Mouse (Mus musculus) liver, adult (tissue): ENCODE data around the gene Itga1.

Source experiments
- GATA4 ChIP-seq: IDR thresholded peaks from 2 replicates; pipeline ENCODE4 v1.6.1; 2014; ENCODE audit warnings: mild to moderate bottlenecking, low read length; ENCODE audit not compliant: insufficient replicate concordance

Gene Itga1

DNA sequence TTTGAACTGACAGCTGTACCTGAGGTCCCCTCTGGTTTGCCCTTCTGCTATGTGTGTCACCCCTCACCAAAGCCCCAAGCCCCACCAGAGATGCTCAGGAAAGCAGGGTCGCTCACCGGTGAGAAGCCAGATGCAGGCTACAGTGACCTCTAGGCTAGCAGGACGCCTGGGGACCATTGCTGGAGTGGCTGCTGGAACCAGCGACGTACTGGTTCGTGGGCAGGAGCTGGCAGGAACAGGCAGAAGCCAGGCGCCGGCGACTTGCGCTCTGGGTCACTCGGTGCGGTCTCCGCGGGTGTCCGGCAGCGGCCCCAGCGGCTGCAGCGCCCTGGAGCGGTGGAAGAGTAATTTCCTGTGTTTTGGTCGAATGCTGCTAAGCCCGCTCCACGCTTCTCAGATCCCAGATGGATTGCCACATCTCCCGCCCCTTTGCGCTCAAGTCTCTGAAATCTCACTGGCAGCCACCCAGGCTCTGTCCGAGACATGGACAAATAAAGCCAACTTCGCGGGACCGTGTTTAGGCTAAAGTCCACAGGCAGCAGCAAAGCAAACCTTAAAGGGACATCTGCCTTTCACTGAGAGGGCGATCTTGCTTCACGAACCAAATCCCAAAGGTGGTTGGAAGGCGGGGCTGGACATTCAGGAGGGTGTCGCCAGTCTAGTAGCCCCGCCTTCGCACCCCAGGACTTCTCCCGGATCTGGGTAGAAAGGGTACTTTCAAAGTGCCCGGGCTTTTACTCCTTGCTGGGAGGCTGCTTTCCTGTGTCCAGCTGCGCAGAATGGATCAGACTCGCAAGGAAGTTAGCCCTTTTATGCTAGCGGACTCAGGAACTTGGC lies at the start of gene Itga1, which contains the start of gene Gm49395:
Itga1 (minus strand) TSS at position 610 of the 837 bp plus-strand sequence.
Gm49395 (minus strand) TSS at position 567 of the 837 bp plus-strand sequence.
- TF ChIP-seq GATA4: peak; percentile 66; the same call in 1 of the 2 replicates

DNA sequence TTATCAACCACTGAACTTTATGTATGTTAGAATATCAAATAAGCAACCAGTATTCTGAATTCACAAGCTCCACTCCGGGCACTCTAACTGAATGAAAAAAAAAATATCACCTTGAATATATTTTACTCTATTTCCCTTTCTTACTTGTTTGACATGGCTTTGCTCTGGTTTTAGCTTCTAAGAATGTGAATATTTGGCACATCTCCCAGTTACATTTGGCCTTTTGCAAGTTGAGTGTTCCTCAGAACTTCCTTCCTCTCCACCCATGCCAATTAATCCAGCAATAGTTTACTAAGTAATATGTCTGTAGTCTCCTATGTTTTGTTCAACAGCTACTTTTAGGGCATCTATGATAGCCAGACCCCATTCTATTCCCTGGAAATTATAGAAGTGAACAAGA lies 48.8 kb upstream of the Itga1 start:
- TF ChIP-seq GATA4: no peak

DNA sequence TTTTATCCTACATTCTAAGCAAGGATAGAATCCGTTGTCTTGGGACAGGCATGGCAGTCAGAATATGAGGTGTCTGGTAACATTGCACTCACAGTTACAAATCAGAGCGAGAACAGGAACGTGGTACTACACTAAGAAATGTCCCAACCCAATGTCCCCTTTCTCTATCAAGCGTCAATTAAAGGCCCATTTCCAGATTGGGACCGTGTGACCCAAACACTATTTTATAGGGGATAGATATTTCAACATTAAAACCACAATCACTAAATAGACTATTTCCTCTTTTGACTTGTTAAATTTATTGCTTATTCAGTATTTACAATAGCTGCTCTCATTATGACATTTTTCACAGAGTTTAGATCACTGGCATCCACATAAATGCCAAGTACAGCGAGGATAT lies 48.1 kb upstream of the Itga1 start:
- no peak for TF ChIP-seq GATA4

DNA sequence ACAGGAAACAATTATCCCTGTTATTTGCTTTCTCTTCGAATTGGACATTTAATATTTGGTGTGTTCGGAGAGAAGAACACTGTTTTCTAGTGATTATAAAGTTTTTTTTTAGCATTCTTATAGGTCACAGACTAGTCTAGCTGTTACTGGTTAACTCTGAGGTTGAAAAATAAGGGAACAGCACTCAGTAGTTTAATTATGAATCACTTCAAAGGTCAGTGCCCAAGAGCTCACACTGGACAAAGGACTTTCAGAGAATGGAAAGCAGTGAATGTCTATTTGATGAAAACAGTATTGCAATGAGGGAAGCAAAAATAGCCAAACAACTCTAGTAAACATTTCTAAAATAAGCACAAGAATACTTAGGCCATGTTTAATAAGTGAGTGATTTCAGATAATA lies 41.8 kb upstream of the Itga1 start:
- TF ChIP-seq GATA4: no peak

DNA sequence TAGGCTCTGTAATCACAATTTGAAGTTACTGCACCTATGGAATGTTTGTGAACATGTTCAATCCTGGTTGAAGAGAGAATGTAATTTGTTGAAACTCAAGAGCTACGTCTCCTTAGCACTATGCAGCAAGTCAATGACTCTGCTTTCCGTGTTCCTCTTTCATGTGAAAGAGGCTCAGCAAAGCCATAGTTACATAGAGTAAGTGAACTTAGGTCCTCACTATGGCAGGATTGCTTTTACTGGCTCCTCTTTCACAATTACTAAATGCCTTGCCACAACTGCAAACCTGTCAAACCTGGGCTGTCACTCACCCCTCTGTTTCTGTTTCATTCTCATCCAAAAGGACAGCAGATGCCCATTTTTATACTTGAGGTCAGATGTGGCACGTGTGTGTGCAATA lies 40.3 kb upstream of the Itga1 start:
- no peak for TF ChIP-seq GATA4

DNA sequence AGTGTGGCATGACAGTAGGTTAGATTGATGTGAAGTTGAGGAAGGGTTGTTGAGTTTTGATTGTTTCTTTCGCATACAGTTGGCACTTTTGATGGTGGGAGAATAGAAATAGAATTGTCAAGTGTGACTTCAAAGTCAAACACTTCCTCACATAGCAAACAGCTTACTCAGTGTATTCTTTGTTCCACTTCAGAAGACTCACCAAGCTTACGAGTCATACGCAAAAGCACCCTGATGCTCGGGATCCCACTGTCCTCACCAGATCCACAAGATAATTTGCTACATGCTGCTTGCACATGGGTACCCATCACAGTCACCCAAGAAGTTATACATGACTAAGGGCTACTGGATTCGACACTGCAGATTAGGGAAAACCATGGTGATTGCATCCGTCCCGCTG lies 36.7 kb upstream of the Itga1 start:
- TF ChIP-seq GATA4: no peak

DNA sequence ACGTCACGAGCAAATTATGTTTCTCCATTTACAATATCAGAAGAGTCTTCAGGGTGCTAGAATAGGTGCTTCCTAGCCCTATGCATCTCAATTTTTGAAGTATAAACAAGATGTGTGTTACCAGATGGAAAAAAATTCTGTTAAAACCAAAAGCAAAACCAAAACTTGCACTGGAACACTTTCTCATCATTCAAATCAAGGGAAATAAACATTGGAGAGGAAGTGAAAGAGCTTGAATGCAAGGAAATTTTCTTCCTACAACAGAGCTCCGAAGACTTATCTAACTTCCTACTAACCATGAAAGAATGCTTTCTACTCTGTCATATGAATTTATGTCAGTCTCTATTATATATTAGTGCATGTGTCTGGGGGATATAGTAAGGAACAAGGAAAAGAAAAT lies 35.0 kb upstream of the Itga1 start:
- TF ChIP-seq GATA4: peak; percentile 34; the same call in 1 of the 2 replicates

DNA sequence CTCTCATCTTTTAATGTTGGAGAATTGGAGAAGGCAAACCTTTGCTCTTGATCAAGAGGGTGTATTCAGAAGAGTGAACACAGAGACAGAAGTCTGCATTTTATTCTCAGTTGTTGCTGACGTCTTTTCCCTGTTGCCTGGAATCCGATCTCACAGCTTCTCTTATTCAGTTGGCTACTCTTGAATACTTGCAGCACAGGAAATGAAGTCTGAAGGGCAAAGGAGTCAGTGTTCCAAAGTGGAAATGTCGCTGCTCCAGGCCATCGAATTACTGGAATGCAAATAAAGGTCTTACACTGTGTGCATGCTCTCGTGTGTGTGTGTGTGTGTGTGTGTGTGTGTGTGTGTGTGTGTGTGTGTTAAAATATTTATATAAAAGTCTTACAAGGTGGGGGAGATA lies 30.7 kb upstream of the Itga1 start:
- TF ChIP-seq GATA4: no peak

DNA sequence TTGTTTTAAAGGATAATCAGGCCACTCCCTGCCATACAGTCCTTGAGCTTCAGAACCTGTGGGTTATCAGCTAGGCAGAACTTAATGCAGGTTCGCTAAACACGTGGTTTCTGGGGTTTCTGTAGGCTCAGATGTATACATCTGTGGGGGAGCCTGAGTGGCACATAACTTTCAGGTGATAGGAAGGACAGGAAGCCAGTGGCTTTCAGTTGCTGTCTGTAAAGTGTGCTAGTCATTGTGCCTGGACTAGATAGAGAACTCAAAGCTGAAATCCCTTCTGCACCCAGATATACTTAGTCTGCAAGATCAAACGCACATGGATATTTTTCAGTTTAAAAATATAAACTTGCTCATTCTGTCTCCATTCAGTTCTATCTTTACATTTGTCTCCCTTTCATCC lies 29.6 kb upstream of the Itga1 start:
- TF ChIP-seq GATA4: no peak

DNA sequence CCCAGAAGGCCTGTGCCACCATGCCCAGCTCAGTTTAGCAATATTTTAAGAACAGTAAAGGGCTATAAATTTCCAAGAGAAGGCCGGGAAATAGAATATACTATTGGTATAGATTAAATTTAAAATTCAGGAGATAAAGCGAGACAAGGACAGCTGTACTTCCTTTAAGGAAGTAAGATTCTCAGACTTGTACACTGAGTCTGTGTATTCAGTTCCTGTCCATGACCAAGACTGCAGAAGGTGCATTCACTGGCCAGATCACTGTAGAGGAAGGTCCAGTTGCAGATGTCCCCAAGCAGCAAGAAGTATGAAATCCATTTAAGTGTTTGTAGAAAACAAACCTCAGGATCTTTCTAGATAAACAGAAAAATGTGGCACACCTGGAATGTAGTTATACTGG lies 28.3 kb upstream of the Itga1 start:
- TF ChIP-seq GATA4: no peak

DNA sequence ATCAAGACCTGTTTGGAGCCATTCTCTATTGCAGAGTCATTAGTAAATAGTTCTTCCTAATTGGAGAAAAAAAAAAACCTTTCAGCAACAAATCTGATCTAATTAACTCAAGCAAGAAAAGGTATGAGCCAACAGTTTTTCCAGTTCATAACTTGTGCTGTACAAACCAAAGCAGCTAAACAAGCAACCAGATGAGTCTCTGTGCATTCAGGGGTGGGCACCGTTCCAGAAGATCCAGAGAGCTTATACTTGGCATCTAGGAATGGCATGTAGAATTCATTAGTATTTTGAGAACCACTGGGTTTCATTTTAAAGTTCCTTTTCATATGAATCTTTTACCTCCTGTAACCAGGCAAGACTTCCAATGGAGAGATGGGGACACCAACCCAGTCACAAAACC lies 26.1 kb upstream of the Itga1 start:
- TF ChIP-seq GATA4: no peak

DNA sequence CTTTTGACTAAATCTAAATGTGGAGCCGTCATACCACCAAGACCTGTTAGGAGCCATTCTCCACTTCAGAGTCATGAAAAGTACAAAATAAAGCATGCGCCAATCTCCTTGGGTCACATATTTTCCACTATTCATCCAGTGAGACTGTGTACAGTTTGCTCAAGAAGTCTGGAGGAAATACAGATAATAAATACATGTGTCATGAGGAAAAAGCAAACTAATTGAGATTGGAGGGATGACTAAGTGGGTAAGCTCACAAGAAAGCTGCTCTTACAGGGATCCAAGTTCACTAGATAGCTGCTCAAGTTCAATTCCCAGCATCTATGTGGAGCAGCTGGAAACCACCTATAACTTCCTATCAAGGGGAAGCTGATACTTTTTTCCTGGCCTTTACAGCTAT lies 24.8 kb upstream of the Itga1 start:
- no peak for TF ChIP-seq GATA4

DNA sequence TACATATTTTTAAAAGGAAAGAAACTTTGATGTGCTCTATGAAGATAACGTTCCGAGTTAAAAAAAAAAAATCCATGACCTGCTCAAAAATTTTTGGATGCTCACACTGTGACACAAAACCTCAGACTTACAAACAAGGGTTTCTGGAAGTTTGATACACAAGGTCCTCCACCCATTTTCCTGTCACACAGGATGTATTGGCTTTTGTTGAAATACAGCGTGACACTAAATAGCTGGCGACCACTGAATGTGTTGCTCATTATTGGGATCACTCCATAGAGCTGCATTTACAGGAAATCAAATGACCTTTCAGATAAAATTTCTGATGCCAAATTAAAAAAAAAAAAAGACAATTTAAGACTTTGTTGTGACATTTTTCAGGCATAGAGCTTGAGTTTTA lies 23.4 kb upstream of the Itga1 start:
- TF ChIP-seq GATA4: no peak

DNA sequence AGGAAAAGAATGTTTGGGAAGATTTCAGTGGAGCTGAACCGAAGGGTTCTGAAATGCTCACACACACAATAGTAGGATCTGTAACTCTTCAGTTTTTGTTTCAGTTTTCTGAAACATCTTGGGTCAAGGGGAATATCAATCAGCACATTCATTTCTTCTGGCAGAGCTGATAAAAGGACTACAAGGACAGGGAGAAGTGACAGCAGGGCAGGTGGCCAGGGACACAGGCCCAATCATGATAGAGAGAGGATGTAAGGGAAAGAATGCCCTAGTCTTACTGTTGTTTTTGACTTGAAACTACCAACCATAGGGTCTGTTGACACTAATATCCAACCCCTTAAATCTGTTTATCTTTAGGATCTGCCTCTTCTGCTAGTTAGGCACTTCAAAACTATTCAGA lies 22.8 kb upstream of the Itga1 start:
- peak; percentile 65; the same call in 1 of the 2 replicates for TF ChIP-seq GATA4

DNA sequence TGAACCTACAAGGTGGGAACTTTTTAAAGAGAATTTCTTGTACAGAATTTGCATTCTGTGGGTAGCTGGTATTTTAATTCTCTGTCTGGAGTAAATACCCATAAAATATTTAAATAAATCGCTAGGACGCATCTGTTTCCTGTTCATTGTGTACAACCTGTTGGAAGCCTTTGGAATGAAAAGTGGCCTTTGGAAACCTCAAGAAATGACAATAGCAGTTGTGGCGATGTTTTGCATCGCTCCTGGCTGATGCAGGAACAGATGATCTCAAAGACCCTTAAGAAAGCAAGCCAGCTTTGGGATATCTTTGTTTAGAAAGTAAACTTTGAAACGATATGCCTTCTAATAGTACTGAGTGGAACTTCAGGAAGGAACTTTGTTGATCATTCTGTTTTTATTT lies 17.0 kb upstream of the Itga1 start:
- TF ChIP-seq GATA4: no peak

DNA sequence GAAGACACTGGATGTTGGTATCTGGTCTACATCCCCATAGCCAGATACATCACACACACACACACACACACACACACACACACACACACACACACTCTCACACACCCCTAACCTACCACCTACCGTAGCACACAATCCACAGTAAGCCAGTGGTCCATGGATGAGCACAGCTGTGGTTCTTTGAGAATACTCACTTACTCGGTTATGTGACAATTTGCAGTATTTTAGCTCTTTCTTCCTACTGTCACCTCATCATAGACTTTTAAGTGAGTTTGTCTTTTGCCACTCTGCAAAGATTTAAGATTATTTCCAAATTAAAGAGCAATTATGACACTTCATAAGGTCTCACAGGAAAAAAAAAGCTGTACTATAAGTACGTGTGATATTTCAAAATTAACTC lies 16.4 kb upstream of the Itga1 start:
- no peak for TF ChIP-seq GATA4

DNA sequence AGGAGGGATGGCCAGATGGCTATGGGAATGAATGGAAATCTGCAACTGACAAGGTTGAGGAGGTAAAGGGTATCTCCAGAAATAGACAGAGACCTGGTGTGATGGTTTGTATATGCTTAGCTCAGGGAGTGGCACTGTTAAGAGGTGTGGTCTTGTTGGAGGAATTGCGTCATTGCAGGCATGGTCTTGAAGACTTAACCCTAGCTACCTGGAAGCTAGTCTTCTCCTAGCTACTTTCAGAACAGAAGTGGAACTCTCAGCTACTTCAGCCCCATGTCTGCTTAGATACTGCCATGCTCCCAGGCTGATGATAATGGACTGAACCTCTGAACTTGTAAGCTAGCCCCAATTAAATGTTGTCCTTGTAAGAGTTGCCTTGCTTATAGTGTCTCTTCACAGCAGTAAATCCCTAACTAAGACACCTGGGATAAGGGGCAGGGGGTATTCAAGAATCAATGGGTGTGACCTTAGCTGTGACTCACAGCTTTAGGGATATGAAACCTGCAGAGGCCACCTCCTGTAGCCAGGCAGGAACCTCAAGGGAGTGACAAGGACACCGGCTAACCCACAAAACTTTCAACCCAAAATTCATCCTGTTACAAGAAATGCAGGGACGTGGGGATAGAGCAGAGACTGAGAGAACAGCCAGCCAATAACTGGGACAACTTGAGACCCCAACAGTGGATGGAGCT lies 15.3 kb upstream of the Itga1 start:
- TF ChIP-seq GATA4: no peak

DNA sequence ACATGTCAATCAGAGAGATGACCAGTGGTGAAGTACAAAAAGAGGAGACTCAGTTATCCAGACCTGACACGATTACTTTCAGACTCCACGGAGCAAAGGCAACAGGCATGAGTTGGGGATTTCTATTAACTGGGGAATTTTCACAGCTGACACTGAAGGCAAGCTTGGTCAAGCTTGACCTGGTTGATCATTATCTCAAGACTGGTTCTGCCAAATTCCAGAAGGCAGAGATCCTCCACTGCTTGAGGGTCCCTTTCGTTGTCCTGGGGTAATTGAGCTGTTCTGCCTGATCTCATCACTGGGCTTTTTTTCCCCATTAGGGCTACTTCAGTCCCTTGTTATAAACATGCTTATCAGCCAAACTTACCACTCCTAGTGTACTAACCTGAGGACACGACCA lies 7.9 kb upstream of the Itga1 start:
- TF ChIP-seq GATA4: no peak
